Mouse (Mus musculus) midbrain, embryonic 13.5 days (tissue): Measurements from ENCODE around the gene Cetn2. TPM values are rescaled to one million over a fixed set of nuclear protein-coding genes. Genes with fewer than 3 reads are reported as not detected.

Source experiments
- ATAC-seq: fragments of 200-750 bp; cut with Nextera tagmentation; 2 replicates; pipeline ENCODE4 v1.8.0; 2017; ENCODE audit warnings: mild to moderate bottlenecking, moderate TSS enrichment, moderate library complexity
- H3K27ac ChIP-seq: fragments of 300-500 bp; sonication (generic); 2 replicates; pipeline ENCODE4 v1.5.1; 2015; ENCODE audit warnings: inconsistent platforms, mild to moderate bottlenecking, moderate library complexity
- H3K27me3 ChIP-seq: fragments of 300-500 bp; sonication (generic); 2 replicates; pipeline ENCODE4 v1.6.1; 2015; ENCODE audit warnings: mild to moderate bottlenecking, inconsistent platforms
- H3K36me3 ChIP-seq: fragments of 300-500 bp; sonication (generic); 2 replicates; pipeline ENCODE4 v1.6.1; 2015; ENCODE audit warnings: mild to moderate bottlenecking, inconsistent platforms
- H3K4me1 ChIP-seq: fragments of 300-500 bp; sonication (generic); replicated peaks from 2 replicates; pipeline ENCODE4 v1.6.1; 2015; ENCODE audit warnings: inconsistent platforms
- H3K4me2 ChIP-seq: fragments of 300-500 bp; sonication (generic); replicated peaks from 2 replicates; pipeline ENCODE4 v1.6.1; 2015; ENCODE audit warnings: moderate library complexity, mild to moderate bottlenecking, inconsistent platforms
- H3K4me3 ChIP-seq: fragments of 300-500 bp; sonication (generic); replicated peaks from 2 replicates; pipeline ENCODE4 v1.5.1; 2015; ENCODE audit warnings: mild to moderate bottlenecking, inconsistent platforms
- H3K9ac ChIP-seq: fragments of 300-500 bp; sonication (generic); replicated peaks from 2 replicates; pipeline ENCODE4 v1.6.1; 2015; ENCODE audit warnings: mild to moderate bottlenecking, inconsistent platforms
- H3K9me3 ChIP-seq: fragments of 300-500 bp; sonication (generic); 2 replicates; pipeline ENCODE4 v1.6.1; 2016; ENCODE audit warnings: mild to moderate bottlenecking, inconsistent platforms
- WGBS: fragments of 180-500 bp; shearing (Covaris S2); methylation state at CpG from one replicate; pipeline ENCODE4 v1.1.7; 2015; 5-methylcytosine and 5-hydroxymethylcytosine counted together
- polyA plus RNA-seq: library from polyadenylated mRNA; unstranded; fragments of >200 nt; fragmentation: Nextera tagmentation; extraction: Ambion mirVana; gene quantifications from 2 replicates; pipeline ENCODE4 v1.2.1, GENCODE M21; 2015

Gene Cetn2
- 90.9 and 96.0 TPM in 2 replicates for polyA plus RNA-seq

GRCm38 (mm10) chrX:72917884-72918681, at the start of gene Cetn2, which contains the start of gene Nsdhl:
Gene Cetn2, minus strand, starts transcription at chrX:72918411.
Gene Nsdhl, plus strand, starts transcription at chrX:72918557.
- WGBS, result 27% methylated on average over 41 of the region's 41 CpGs
- H3K4me3 ChIP-seq, result peak within 1 kb of the TSS; percentile 54
- ATAC-seq, result peak; percentile 99

GRCm38 (mm10) chrX:72962743-72963142, 44.5 kb upstream of the Cetn2 start:
- Histone ChIP-seq H3K9me3 (no peaks in the 10 kb centered on the region), H3K27me3 (no peaks in the 10 kb centered on the region), H3K4me2 (no peak overlapping the region), H3K36me3 (peaks cover 10% of the 10 kb centered on the region; the same call in 1 of the 2 replicates), H3K9ac (no peak overlapping the region), H3K27ac (no peak overlapping the region), H3K4me3 (no peak overlapping the region), H3K4me1 (no peaks in the 10 kb centered on the region)
- ATAC-seq, result no peak
- WGBS, result 82% methylated on average over 3 of the region's 3 CpGs

More at GRCm38 (mm10) chrX:72917884-72918681, at the start of gene Cetn2, which contains the start of gene Nsdhl:
- Histone ChIP-seq H3K4me1 (peaks cover 34% of the 10 kb centered on the region), H3K9ac (peak within 1 kb of the TSS; percentile 69), H3K27ac (peak within 1 kb of the TSS; percentile 76), H3K36me3 (no peaks in the 10 kb centered on the region), H3K4me2 (peak within 1 kb of the TSS; percentile 65), H3K27me3 (no peaks in the 10 kb centered on the region), H3K9me3 (no peaks in the 10 kb centered on the region)

- no peak for ATAC-seq
- no peaks in the 10 kb centered on the region for H3K4me1 ChIP-seq
- no peak overlapping the region for H3K4me2 ChIP-seq
- no peak overlapping the region for H3K9ac ChIP-seq
- H3K27ac ChIP-seq, result no peak overlapping the region
- H3K9me3 ChIP-seq, result no peaks in the 10 kb centered on the region
- H3K4me3 ChIP-seq, result no peak overlapping the region
- peaks cover 20% of the 10 kb centered on the region for H3K36me3 ChIP-seq
- 73% methylated on average over 3 of the region's 3 CpGs for WGBS
- no peaks in the 10 kb centered on the region for H3K27me3 ChIP-seq
Measured at GRCm38 (mm10) chrX:72961511-72961910, 43.3 kb upstream of the Cetn2 start.

GRCm38 (mm10) chrX:72960431-72960830, 42.2 kb upstream of the Cetn2 start:
- Histone ChIP-seq H3K27ac (no peak overlapping the region), H3K4me2 (no peak overlapping the region), H3K9ac (no peak overlapping the region), H3K4me1 (no peaks in the 10 kb centered on the region), H3K36me3 (peaks cover 28% of the 10 kb centered on the region), H3K4me3 (no peak overlapping the region), H3K9me3 (no peaks in the 10 kb centered on the region), H3K27me3 (no peaks in the 10 kb centered on the region)
- WGBS, result 87% methylated on average over 4 of the region's 4 CpGs
- no peak for ATAC-seq

GRCm38 (mm10) chrX:72956486-72956885, 38.3 kb upstream of the Cetn2 start:
- no peak for ATAC-seq
- no peaks in the 10 kb centered on the region for H3K4me1 ChIP-seq
- 91% methylated on average over 4 of the region's 4 CpGs for WGBS

GRCm38 (mm10) chrX:72953464-72953863, 35.3 kb upstream of the Cetn2 start:
- no peak overlapping the region for H3K9ac ChIP-seq
- H3K9me3 ChIP-seq, result no peaks in the 10 kb centered on the region
- WGBS, result 75% methylated on average over 4 of the region's 4 CpGs
- no peak overlapping the region for H3K27ac ChIP-seq
- no peak overlapping the region for H3K4me3 ChIP-seq
- peaks cover 45% of the 10 kb centered on the region for H3K36me3 ChIP-seq
- no peak overlapping the region for H3K4me2 ChIP-seq
- ATAC-seq, result no peak
- no peaks in the 10 kb centered on the region for H3K4me1 ChIP-seq
- no peaks in the 10 kb centered on the region for H3K27me3 ChIP-seq

More at GRCm38 (mm10) chrX:72956486-72956885, 38.3 kb upstream of the Cetn2 start:
- no peak overlapping the region for H3K4me3 ChIP-seq
- no peaks in the 10 kb centered on the region for H3K9me3 ChIP-seq
- no peaks in the 10 kb centered on the region for H3K27me3 ChIP-seq
- H3K36me3 ChIP-seq, result peaks cover 32% of the 10 kb centered on the region
- no peak overlapping the region for H3K4me2 ChIP-seq
- H3K9ac ChIP-seq, result no peak overlapping the region
- no peak overlapping the region for H3K27ac ChIP-seq

- Histone ChIP-seq H3K4me3 (no peak overlapping the region), H3K36me3 (peaks cover 5% of the 10 kb centered on the region)
- 85% methylated on average over 2 of the region's 2 CpGs for WGBS
Measured at GRCm38 (mm10) chrX:72921391-72921790, 3.2 kb upstream of the Cetn2 start.

GRCm38 (mm10) chrX:72918682-72919059, 460 bp upstream of the Cetn2 start:
- 17% methylated on average over 6 of the region's 6 CpGs for WGBS
- Histone ChIP-seq H3K36me3 (no peaks in the 10 kb centered on the region), H3K9me3 (no peaks in the 10 kb centered on the region), H3K9ac (peak overlapping the region; percentile 69), H3K4me1 (peaks cover 34% of the 10 kb centered on the region), H3K4me2 (peak overlapping the region; percentile 65), H3K27me3 (no peaks in the 10 kb centered on the region), H3K4me3 (peak overlapping the region; percentile 54), H3K27ac (peak overlapping the region; percentile 76)
- no peak for ATAC-seq

More at GRCm38 (mm10) chrX:72921391-72921790, 3.2 kb upstream of the Cetn2 start:
- H3K4me2 ChIP-seq, result no peak overlapping the region
- H3K9ac ChIP-seq, result no peak overlapping the region
- no peaks in the 10 kb centered on the region for H3K9me3 ChIP-seq
- H3K27me3 ChIP-seq, result no peaks in the 10 kb centered on the region
- no peak overlapping the region for H3K27ac ChIP-seq
- no peak for ATAC-seq
- peaks cover 34% of the 10 kb centered on the region for H3K4me1 ChIP-seq

GRCm38 (mm10) chrX:72911611-72912010, 6.6 kb downstream of the Cetn2 start:
- Histone ChIP-seq H3K4me2 (no peak overlapping the region), H3K9ac (no peak overlapping the region), H3K27me3 (no peaks in the 10 kb centered on the region), H3K36me3 (no peaks in the 10 kb centered on the region), H3K9me3 (no peaks in the 10 kb centered on the region), H3K4me1 (no peaks in the 10 kb centered on the region), H3K27ac (no peak overlapping the region), H3K4me3 (no peak overlapping the region)
- 78% methylated on average over 1 of the region's 1 CpGs for WGBS
- no peak for ATAC-seq

- ATAC-seq, result peak; percentile 77
- no peak overlapping the region for H3K4me3 ChIP-seq
- WGBS, result 9% methylated on average over 2 of the region's 2 CpGs
Measured at GRCm38 (mm10) chrX:72908404-72908741, 9.8 kb downstream of the Cetn2 start.

GRCm38 (mm10) chrX:72907619-72908403, 10.4 kb downstream of the Cetn2 start:
- peak; percentile 77 for ATAC-seq
- Histone ChIP-seq H3K27me3 (no peaks in the 10 kb centered on the region), H3K9me3 (no peaks in the 10 kb centered on the region), H3K4me3 (no peak overlapping the region), H3K36me3 (no peaks in the 10 kb centered on the region), H3K4me1 (no peaks in the 10 kb centered on the region), H3K4me2 (no peak overlapping the region), H3K9ac (no peak overlapping the region), H3K27ac (no peak overlapping the region)
- 80% methylated on average over 6 of the region's 6 CpGs for WGBS

More at GRCm38 (mm10) chrX:72908404-72908741, 9.8 kb downstream of the Cetn2 start:
- Histone ChIP-seq H3K9ac (no peak overlapping the region), H3K9me3 (no peaks in the 10 kb centered on the region), H3K4me1 (no peaks in the 10 kb centered on the region), H3K4me2 (no peak overlapping the region), H3K36me3 (no peaks in the 10 kb centered on the region), H3K27me3 (no peaks in the 10 kb centered on the region), H3K27ac (no peak overlapping the region)

- Histone ChIP-seq H3K4me1 (no peaks in the 10 kb centered on the region), H3K36me3 (no peaks in the 10 kb centered on the region), H3K27me3 (no peaks in the 10 kb centered on the region), H3K4me3 (no peak overlapping the region), H3K4me2 (no peak overlapping the region), H3K27ac (no peak overlapping the region), H3K9me3 (no peaks in the 10 kb centered on the region), H3K9ac (no peak overlapping the region)
- no peak for ATAC-seq
- WGBS, result 22% methylated on average over 1 of the region's 1 CpGs
Measured at GRCm38 (mm10) chrX:72902530-72902929, 15.7 kb downstream of the Cetn2 start.
